ENCODE assay signal across 8 mouse cellular contexts in genomic region chr7:15945211-15945610, GRCm38 (mm10). TPM values are rescaled to one million over a fixed set of nuclear protein-coding genes. Genes with fewer than 3 reads are reported as not detected.
DNase-seq lines count a peak whose midpoint lies in the region; ATAC-seq and TF ChIP-seq lines count a peak whose summit lies in the region.

No protein-coding gene starts in this region.

- no peak for TF ChIP-seq POLR2A in olfactory bulb, adult 2 months (IDR thresholded peaks at IDR 0.05; ENCODE audit: insufficient read depth, low read depth, low read length)

- no peaks in the 10 kb centered on the region for H3K9me3 ChIP-seq in lung, embryonic 15.5 days
- H3K9me3 ChIP-seq in limb, embryonic 10.5 days (replicated peaks), result no peaks in the 10 kb centered on the region

- peak overlapping the region; percentile 59 for H3K4me2 ChIP-seq in lung, embryonic 15.5 days

- 4% methylated on average over 8 of the region's 8 CpGs for WGBS in lung, embryonic 15.5 days
- WGBS in limb, embryonic 10.5 days, result 8% methylated on average over 8 of the region's 8 CpGs
- WGBS in olfactory bulb, adult 2 months, result 3% methylated on average over 8 of the region's 8 CpGs

- no peak for TF ChIP-seq CTCF in olfactory bulb, adult 2 months (IDR thresholded peaks at IDR 0.05; ENCODE audit: insufficient read depth, low read depth, low read length)

- no peaks in the 10 kb centered on the region for H3K27me3 ChIP-seq in lung, embryonic 15.5 days
- no peaks in the 10 kb centered on the region; the same call in 1 of the 2 replicates for H3K27me3 ChIP-seq in limb, embryonic 10.5 days (ENCODE audit: low read depth, poor library complexity, severe bottlenecking)

- peak; percentile 40 for DNase-seq in cerebellum, adult 11 months
- no peak for DNase-seq in cerebellum, postnatal 4 days (ENCODE audit: low spot score in 2 of 2)
- no peak for DNase-seq in lung, postnatal 14 days
- DNase-seq in limb, embryonic 10.5 days (ENCODE audit: low spot score), result no peak
- DNase-seq in spleen, postnatal 36 days (ENCODE audit: low spot score in 2 of 2), result no peak
- no peak for DNase-seq in spleen, postnatal 10 days (ENCODE audit: low spot score in 2 of 2)

- peaks cover 49% of the 10 kb centered on the region for H3K36me3 ChIP-seq in lung, embryonic 15.5 days
- peaks cover 48% of the 10 kb centered on the region for H3K36me3 ChIP-seq in limb, embryonic 10.5 days

- peak overlapping the region; percentile 98; the same call in 1 of the 2 replicates for H3K27ac ChIP-seq in lung, embryonic 15.5 days
- H3K27ac ChIP-seq in limb, embryonic 10.5 days, result peak overlapping the region; percentile 96
- no peak overlapping the region for H3K27ac ChIP-seq in olfactory bulb, adult 2 months (ENCODE audit: insufficient read depth, low read depth, low read length)

- no peak for ATAC-seq in lung, embryonic 15.5 days (ENCODE audit: borderline replicate concordance, extremely low read depth, low FRiP score, low TSS enrichment)

- H3K4me1 ChIP-seq in lung, embryonic 15.5 days, result peaks cover 34% of the 10 kb centered on the region
- peaks cover 25% of the 10 kb centered on the region for H3K4me1 ChIP-seq in limb, embryonic 10.5 days
- peaks cover 21% of the 10 kb centered on the region for H3K4me1 ChIP-seq in olfactory bulb, adult 2 months (ENCODE audit: control insufficient read depth, insufficient read depth, low read length)

- peak overlapping the region; percentile 92 for H3K4me3 ChIP-seq in lung, embryonic 15.5 days
- peak overlapping the region; percentile 77 for H3K4me3 ChIP-seq in limb, embryonic 10.5 days
- H3K4me3 ChIP-seq in olfactory bulb, adult 2 months (ENCODE audit: insufficient read depth, low read depth, low read length), result peak overlapping the region; percentile 62

- peak overlapping the region; percentile 85 for H3K9ac ChIP-seq in lung, embryonic 15.5 days

RNA-seq across cellular contexts. Expression of gene Nop53, which starts 0.7 kb away (rescaled TPM):
- 188 and 189 TPM in 2 replicates for polyA plus RNA-seq in lung, embryonic 15.5 days (2015; fragmentation: Nextera tagmentation; extraction: Ambion mirVana)
- 173 and 203 TPM in 2 replicates for polyA plus RNA-seq in limb, embryonic 10.5 days (2016; fragmentation: Nextera tagmentation; extraction: Ambion mirVana)
- polyA plus RNA-seq in olfactory bulb, adult 2 months (2012; ENCODE audit: insufficient read depth, insufficient read length, low replicate concordance, missing spikeins), result not detected in 2 replicates

RNA-seq across cellular contexts. Expression of gene Ehd2, which starts 22.2 kb away (rescaled TPM):
- polyA plus RNA-seq in lung, embryonic 15.5 days (2015; fragmentation: Nextera tagmentation; extraction: Ambion mirVana), result 82.9 and 89.9 TPM in 2 replicates
- 10.1 and 10.4 TPM in 2 replicates for polyA plus RNA-seq in limb, embryonic 10.5 days (2016; fragmentation: Nextera tagmentation; extraction: Ambion mirVana)
- not detected in 2 replicates for polyA plus RNA-seq in olfactory bulb, adult 2 months (2012; ENCODE audit: insufficient read depth, insufficient read length, low replicate concordance, missing spikeins)

RNA-seq across cellular contexts. Expression of gene Selenow, which starts 23.0 kb away (rescaled TPM):
- 774 and 832 TPM in 2 replicates for polyA plus RNA-seq in lung, embryonic 15.5 days (2015; fragmentation: Nextera tagmentation; extraction: Ambion mirVana)
- polyA plus RNA-seq in limb, embryonic 10.5 days (2016; fragmentation: Nextera tagmentation; extraction: Ambion mirVana), result 654 and 733 TPM in 2 replicates
- polyA plus RNA-seq in olfactory bulb, adult 2 months (2012; ENCODE audit: insufficient read depth, insufficient read length, low replicate concordance, missing spikeins), result 430 TPM in 1 of 2 replicates, not detected in the other

Comparison
In these comparisons a context has a peak if more than half of its experiments do, and no peak if none do; other contexts are left out.
1. RNA of gene Ehd2, which starts 22.2 kb away (polyA plus RNA-seq): 82.9 to 89.9 TPM in lung, embryonic 15.5 days and 10.1 to 10.4 TPM in limb, embryonic 10.5 days; not detected in olfactory bulb, adult 2 months; every median in the first group is over 10 times any median in the second.
2. Peak in every context shown above with its lines, with median percentiles within 50 percentile points of each other: H3K4me3 ChIP-seq.